Mouse (Mus musculus) embryonic facial prominence, embryonic 11.5 days (tissue): ENCODE data around the gene Nfib. TPM values are rescaled to one million over a fixed set of nuclear protein-coding genes. Genes with fewer than 3 reads are reported as not detected.

Source experiments
- ATAC-seq: fragments of 200-750 bp; cut with Nextera tagmentation; replicated peaks from 2 replicates; pipeline ENCODE4 v1.8.0; 2017; ENCODE audit warnings: low read depth; ENCODE audit not compliant: insufficient number of reproducible peaks, low FRiP score, low TSS enrichment
- DNase-seq: peaks from one replicate; pipeline ENCODE4 v3.0.0-alpha.2; 2015; ENCODE audit warnings: low spot score
- H3K27ac ChIP-seq: fragments of 300-500 bp; sonication (generic); replicated peaks from 2 replicates; pipeline ENCODE4 v1.5.1; 2014; ENCODE audit warnings: mild to moderate bottlenecking, low read depth, low read length, control low read depth
- H3K27me3 ChIP-seq: fragments of 300-500 bp; sonication (generic); 2 replicates; pipeline ENCODE4 v1.6.1; 2014; ENCODE audit warnings: mild to moderate bottlenecking, low read length, moderate library complexity, mixed read lengths; ENCODE audit not compliant: control insufficient read depth, insufficient read depth
- H3K36me3 ChIP-seq: fragments of 300-500 bp; sonication (generic); replicated peaks from 2 replicates; pipeline ENCODE4 v1.6.1; 2014; ENCODE audit warnings: low read depth, mild to moderate bottlenecking, low read length, moderate library complexity, mixed read lengths; ENCODE audit not compliant: control insufficient read depth, insufficient read depth
- H3K4me1 ChIP-seq: fragments of 300-500 bp; sonication (generic); 2 replicates; pipeline ENCODE4 v1.6.1; 2014; ENCODE audit warnings: low read length, mixed read lengths; ENCODE audit not compliant: control insufficient read depth, insufficient read depth
- H3K4me2 ChIP-seq: fragments of 300-500 bp; sonication (generic); 2 replicates; pipeline ENCODE4 v1.6.1; 2014; ENCODE audit warnings: low read depth, mild to moderate bottlenecking, control low read depth, low read length, moderate library complexity
- H3K4me3 ChIP-seq: fragments of 300-500 bp; sonication (generic); 2 replicates; pipeline ENCODE4 v1.5.1; 2014; ENCODE audit warnings: low read depth, low read length, control low read depth
- H3K9ac ChIP-seq: fragments of 300-500 bp; sonication (generic); replicated peaks from 2 replicates; pipeline ENCODE4 v1.6.1; 2014; ENCODE audit warnings: mild to moderate bottlenecking, control low read depth, low read length
- H3K9me3 ChIP-seq: fragments of 300-500 bp; sonication (generic); replicated peaks from 2 replicates; pipeline ENCODE4 v1.6.1; 2016; ENCODE audit warnings: mild to moderate bottlenecking, low read length, inconsistent platforms, mixed read lengths; ENCODE audit not compliant: control insufficient read depth
- WGBS: fragments of 180-500 bp; shearing (Covaris S2); extraction: QIAGEN DNeasy Blood & Tissue Kit; methylation state at CpG from one replicate; pipeline ENCODE4 v1.1.7; 2014; 5-methylcytosine and 5-hydroxymethylcytosine counted together
- polyA plus RNA-seq: library from polyadenylated mRNA; unstranded; fragments of >200 nt; fragmentation: Nextera tagmentation; extraction: Ambion mirVana; gene quantifications from 2 replicates; pipeline ENCODE4 v1.2.1, GENCODE M21; 2014

Nfib gene
- polyA plus RNA-seq, 1 experiment from 2014 or later = 30.9 TPM

DNA sequence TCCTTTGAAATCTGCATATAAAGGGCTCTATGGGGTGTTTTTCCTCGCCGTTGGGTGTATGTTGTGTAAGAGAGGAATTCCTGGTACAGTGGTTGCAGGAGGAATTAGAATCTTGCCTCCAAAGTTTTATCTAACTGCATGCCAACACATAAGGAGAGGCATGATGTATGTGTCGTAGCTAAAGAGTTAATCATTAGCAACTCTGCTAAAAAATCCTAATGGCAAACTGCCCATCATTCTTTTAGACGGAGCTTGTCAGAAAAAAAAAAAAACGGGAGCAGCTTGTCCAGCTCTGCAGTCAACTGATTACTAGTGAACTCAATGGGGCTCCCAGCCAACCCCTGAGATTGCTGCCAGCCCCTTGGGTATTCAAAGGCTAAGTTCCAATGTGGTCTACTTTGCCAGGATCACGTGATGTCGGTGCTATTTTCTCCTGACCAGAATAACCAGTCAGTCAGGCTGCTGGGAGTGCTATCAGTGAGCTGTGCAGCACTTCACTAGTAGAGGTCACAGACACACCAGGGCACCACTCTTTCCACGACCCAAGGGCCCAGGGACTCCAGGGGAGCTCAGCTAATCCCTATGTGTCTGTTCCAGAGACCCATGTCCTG is 258.4 kb downstream of the Nfib start:
- no peaks in the 10 kb centered on the region for H3K27me3 ChIP-seq
- no peaks in the 10 kb centered on the region for H3K9me3 ChIP-seq
- H3K4me3 ChIP-seq = no peak overlapping the region
- 28% methylated on average over 8 of the region's 8 CpGs for WGBS
- no peak overlapping the region for H3K27ac ChIP-seq
- H3K4me2 ChIP-seq = no peak overlapping the region
- DNase-seq = peak; percentile 34
- no peak for ATAC-seq
- no peaks in the 10 kb centered on the region for H3K4me1 ChIP-seq
- no peak overlapping the region for H3K9ac ChIP-seq
- no peaks in the 10 kb centered on the region for H3K36me3 ChIP-seq

DNA sequence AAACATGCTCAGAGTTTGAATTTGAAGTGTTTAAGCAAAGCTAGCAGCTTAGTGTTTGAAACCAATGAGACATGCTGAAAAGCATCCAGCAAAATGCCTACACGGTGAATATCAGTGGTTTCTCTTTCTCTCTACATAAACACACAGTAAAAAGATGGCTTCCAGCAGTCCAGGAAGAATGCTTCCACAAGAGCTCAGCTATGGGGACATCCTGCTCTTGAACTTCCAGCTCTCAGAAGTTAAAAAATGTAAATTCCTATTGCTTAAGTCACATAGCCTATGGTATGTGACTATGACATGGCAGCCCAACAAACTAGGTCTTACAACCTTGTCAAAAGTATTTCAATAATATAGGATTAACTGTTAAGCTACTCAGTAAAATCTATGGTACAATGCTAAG is 261.5 kb downstream of the Nfib start:
- Histone ChIP-seq H3K4me2 (no peak overlapping the region), H3K27ac (no peak overlapping the region), H3K36me3 (no peaks in the 10 kb centered on the region), H3K9me3 (no peaks in the 10 kb centered on the region), H3K27me3 (no peaks in the 10 kb centered on the region), H3K9ac (no peak overlapping the region), H3K4me3 (no peak overlapping the region), H3K4me1 (no peaks in the 10 kb centered on the region)
- DNase-seq (no peak), ATAC-seq (no peak)
- WGBS = 68% methylated on average over 1 of the region's 1 CpGs

GRCm38 (mm10) chr4:82443441-82443840 is 262.1 kb downstream of the Nfib start:
- ATAC-seq = no peak
- Histone ChIP-seq H3K36me3 (no peaks in the 10 kb centered on the region), H3K4me1 (no peaks in the 10 kb centered on the region), H3K4me3 (no peak overlapping the region), H3K9me3 (no peaks in the 10 kb centered on the region), H3K27me3 (no peaks in the 10 kb centered on the region), H3K4me2 (no peak overlapping the region), H3K27ac (no peak overlapping the region), H3K9ac (no peak overlapping the region)
- 94% methylated on average over 5 of the region's 5 CpGs for WGBS
- no peak for DNase-seq

DNA sequence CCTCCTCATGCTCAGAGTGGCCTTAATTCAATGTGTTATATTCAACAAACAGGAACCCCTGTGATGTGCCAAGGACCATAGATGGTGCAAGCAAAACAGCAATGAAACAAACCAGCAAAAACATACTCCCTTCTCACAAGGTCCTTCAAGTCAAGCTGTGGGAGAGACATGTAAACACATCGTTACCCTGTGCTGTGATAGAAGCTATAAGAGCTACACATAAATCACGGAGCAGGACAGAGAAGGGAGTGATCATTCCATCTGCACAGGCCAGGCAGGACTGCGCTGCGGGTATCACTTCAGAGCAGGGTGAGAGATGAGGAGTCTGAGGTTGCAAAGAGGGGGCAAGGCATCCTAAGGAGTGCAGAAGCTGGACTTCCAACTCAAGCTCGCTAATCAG is 262.5 kb downstream of the Nfib start:
- no peak overlapping the region for H3K27ac ChIP-seq
- DNase-seq (no peak), ATAC-seq (no peak)
- no peak overlapping the region for H3K4me3 ChIP-seq
- H3K27me3 ChIP-seq = no peaks in the 10 kb centered on the region
- no peaks in the 10 kb centered on the region for H3K36me3 ChIP-seq
- WGBS = 91% methylated on average over 5 of the region's 5 CpGs
- H3K4me2 ChIP-seq = no peak overlapping the region
- no peak overlapping the region for H3K9ac ChIP-seq
- no peaks in the 10 kb centered on the region for H3K4me1 ChIP-seq
- H3K9me3 ChIP-seq = no peaks in the 10 kb centered on the region

GRCm38 (mm10) chr4:82440606-82441005 is 264.9 kb downstream of the Nfib start:
- Histone ChIP-seq H3K4me1 (no peaks in the 10 kb centered on the region), H3K27ac (no peak overlapping the region), H3K27me3 (no peaks in the 10 kb centered on the region), H3K4me3 (no peak overlapping the region), H3K9me3 (no peaks in the 10 kb centered on the region), H3K4me2 (no peak overlapping the region), H3K9ac (no peak overlapping the region), H3K36me3 (no peaks in the 10 kb centered on the region)
- ATAC-seq (no peak), DNase-seq (no peak)
- 90% methylated on average over 2 of the region's 2 CpGs for WGBS

DNA sequence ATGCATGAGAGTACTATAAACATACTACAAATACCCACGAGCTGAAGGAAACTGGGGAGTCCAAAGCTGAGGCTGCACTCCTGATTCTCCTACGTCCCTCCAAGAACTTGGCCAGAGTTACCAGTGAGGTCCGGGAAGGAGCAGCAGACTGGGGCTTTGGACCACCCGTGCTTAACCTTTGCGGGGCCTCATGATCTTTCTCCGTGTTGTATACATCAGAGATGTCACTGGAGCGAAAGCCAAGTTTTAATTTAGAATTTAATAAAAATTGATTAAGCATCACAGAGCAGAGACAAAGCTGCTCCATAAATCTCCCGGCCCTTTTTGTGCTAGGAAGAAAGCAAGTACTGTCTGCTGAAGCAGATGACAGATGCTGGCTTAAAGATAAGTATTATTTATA is 265.7 kb downstream of the Nfib start:
- H3K9me3 ChIP-seq = no peaks in the 10 kb centered on the region
- H3K27me3 ChIP-seq = no peaks in the 10 kb centered on the region
- DNase-seq (no peak), ATAC-seq (no peak)
- H3K36me3 ChIP-seq = no peaks in the 10 kb centered on the region
- no peak overlapping the region for H3K27ac ChIP-seq
- H3K4me3 ChIP-seq = no peak overlapping the region
- H3K4me2 ChIP-seq = no peak overlapping the region
- no peak overlapping the region for H3K9ac ChIP-seq
- WGBS = 85% methylated on average over 8 of the region's 8 CpGs
- no peaks in the 10 kb centered on the region for H3K4me1 ChIP-seq

DNA sequence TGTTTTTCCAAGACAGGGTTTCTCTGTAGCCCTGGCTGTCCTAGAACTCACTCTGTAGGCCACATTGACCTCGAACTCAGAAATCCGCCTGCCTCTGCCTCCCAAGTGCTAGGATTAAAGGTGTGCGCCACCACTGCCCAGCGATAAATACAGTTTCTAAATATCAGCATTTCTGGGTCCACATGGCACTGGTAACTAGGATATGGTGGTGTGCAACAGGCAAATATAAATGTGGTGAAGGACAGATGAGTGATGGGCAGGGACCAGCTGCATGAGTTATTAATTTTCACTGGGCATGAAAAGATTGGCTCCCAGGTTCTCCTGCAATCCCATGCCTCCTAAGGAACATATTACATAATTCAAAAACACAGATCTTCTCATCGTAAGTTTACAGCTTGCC is 266.9 kb downstream of the Nfib start:
- DNase-seq (no peak), ATAC-seq (no peak)
- Histone ChIP-seq H3K36me3 (no peaks in the 10 kb centered on the region), H3K27ac (no peak overlapping the region), H3K27me3 (no peaks in the 10 kb centered on the region), H3K9me3 (no peaks in the 10 kb centered on the region), H3K4me3 (no peak overlapping the region), H3K9ac (no peak overlapping the region), H3K4me2 (no peak overlapping the region), H3K4me1 (no peaks in the 10 kb centered on the region)
- WGBS = 93% methylated on average over 5 of the region's 5 CpGs

GRCm38 (mm10) chr4:82437533-82438318 is 267.8 kb downstream of the Nfib start:
- Histone ChIP-seq H3K27me3 (no peaks in the 10 kb centered on the region), H3K4me2 (no peak overlapping the region), H3K36me3 (no peaks in the 10 kb centered on the region), H3K9ac (no peak overlapping the region), H3K9me3 (no peaks in the 10 kb centered on the region), H3K4me1 (no peaks in the 10 kb centered on the region), H3K27ac (no peak overlapping the region), H3K4me3 (no peak overlapping the region)
- ATAC-seq (no peak), DNase-seq (no peak)
- 88% methylated on average over 12 of the region's 12 CpGs for WGBS
